Mouse (Mus musculus) c-Kit-positive CD71-positive TER-119-negative erythroid progenitor cells, embryonic 14.5 days (primary cell): ENCODE results near the gene Mtmr11.

ENCODE experiments used
- DNase-seq: peaks from one replicate; pipeline ENCODE4 v3.0.0-alpha.2; 2013; ENCODE audit warnings: low read depth

Gene Mtmr11

GRCm38 (mm10) chr3:96161869-96162840, at the start of gene Mtmr11:
Gene Mtmr11 (plus strand): TSS chr3:96162004.
- DNase-seq, result no peak

GRCm38 (mm10) chr3:96113251-96113650, 48.6 kb upstream of the Mtmr11 start:
- DNase-seq, result no peak

GRCm38 (mm10) chr3:96118142-96118541, 43.7 kb upstream of the Mtmr11 start:
- no peak for DNase-seq

- no peak for DNase-seq
These were observed 43.1 kb upstream of the Mtmr11 start for GRCm38 (mm10) chr3:96118702-96119101.

- no peak for DNase-seq
These were observed 37.6 kb upstream of the Mtmr11 start for GRCm38 (mm10) chr3:96124235-96124634.

- no peak for DNase-seq
These were observed 33.7 kb upstream of the Mtmr11 start for GRCm38 (mm10) chr3:96128128-96128527.

- DNase-seq, result no peak
These were observed 29.3 kb upstream of the Mtmr11 start for GRCm38 (mm10) chr3:96132478-96132877.

GRCm38 (mm10) chr3:96133327-96133905, 28.4 kb upstream of the Mtmr11 start:
- no peak for DNase-seq

- no peak for DNase-seq
These were observed 26.8 kb upstream of the Mtmr11 start for GRCm38 (mm10) chr3:96135011-96135410.

- DNase-seq, result peak; percentile 67
These were observed 13.9 kb upstream of the Mtmr11 start for GRCm38 (mm10) chr3:96147950-96148349.

GRCm38 (mm10) chr3:96151836-96152235, 10.0 kb upstream of the Mtmr11 start:
- no peak for DNase-seq

- no peak for DNase-seq
These were observed 9.2 kb upstream of the Mtmr11 start for GRCm38 (mm10) chr3:96152611-96153010.

GRCm38 (mm10) chr3:96155501-96155900, 6.3 kb upstream of the Mtmr11 start:
- DNase-seq, result no peak

GRCm38 (mm10) chr3:96159820-96160219, 2.0 kb upstream of the Mtmr11 start:
- DNase-seq, result no peak

GRCm38 (mm10) chr3:96160222-96160802, 1.5 kb upstream of the Mtmr11 start:
- DNase-seq, result no peak

GRCm38 (mm10) chr3:96160803-96161516, 844 bp upstream of the Mtmr11 start:
- DNase-seq, result no peak

GRCm38 (mm10) chr3:96163040-96163439, 1.2 kb downstream of the Mtmr11 start:
- no peak for DNase-seq

- DNase-seq, result no peak
These were observed 6.8 kb downstream of the Mtmr11 start for GRCm38 (mm10) chr3:96168466-96169158.

GRCm38 (mm10) chr3:96170276-96170675, 8.5 kb downstream of the Mtmr11 start:
- DNase-seq, result no peak

- DNase-seq, result no peak
These were observed 9.3 kb downstream of the Mtmr11 start for GRCm38 (mm10) chr3:96170976-96171545.

- DNase-seq, result peak; percentile 27
These were observed 9.9 kb downstream of the Mtmr11 start for GRCm38 (mm10) chr3:96171583-96172196.
